Mouse (Mus musculus): ENCODE results near the gene Sh2d1b1.

Gene Sh2d1b1

DNA sequence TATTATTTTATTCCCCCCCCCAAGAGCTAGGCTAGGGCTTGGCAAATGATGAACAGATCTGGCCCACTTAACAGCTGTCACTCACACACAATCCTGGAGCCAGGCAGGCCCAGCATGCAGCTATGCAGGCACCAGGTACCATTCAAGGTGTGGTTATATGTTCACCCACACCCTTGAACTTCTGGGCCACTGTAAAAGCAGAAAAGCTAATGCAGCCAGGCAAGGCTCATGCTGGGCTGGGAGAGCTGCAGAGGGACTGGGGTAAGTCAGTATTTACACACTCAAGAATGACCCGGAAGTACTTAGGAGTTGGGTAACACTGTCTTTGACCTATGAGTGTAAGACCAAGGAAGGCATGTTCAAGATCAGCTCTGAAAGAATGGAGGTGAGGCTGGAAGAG lies 47.2 kb downstream of the Sh2d1b1 start:
- no peak for DNase-seq (ENCODE audit: low read depth)

DNA sequence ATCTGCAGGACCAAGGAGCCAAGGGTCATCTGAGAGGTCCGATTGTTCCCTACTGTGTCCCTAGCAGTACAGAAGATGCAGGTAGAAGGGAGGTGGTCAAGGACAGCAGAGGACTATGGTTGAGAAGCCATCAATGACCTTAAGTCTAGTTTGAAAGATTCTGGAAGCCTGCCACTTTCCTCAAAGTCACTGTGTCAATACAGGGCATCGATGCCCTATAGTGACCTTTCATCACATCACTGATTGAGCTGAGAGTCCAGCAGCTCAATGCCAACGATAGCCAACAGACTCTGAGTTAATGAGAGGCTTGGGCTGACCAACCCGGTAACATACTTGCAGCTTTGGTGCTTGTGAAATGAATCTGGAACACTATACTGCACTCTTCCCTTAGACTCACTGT lies 48.2 kb downstream of the Sh2d1b1 start:
- DNase-seq (ENCODE audit: low read depth), result no peak

DNA sequence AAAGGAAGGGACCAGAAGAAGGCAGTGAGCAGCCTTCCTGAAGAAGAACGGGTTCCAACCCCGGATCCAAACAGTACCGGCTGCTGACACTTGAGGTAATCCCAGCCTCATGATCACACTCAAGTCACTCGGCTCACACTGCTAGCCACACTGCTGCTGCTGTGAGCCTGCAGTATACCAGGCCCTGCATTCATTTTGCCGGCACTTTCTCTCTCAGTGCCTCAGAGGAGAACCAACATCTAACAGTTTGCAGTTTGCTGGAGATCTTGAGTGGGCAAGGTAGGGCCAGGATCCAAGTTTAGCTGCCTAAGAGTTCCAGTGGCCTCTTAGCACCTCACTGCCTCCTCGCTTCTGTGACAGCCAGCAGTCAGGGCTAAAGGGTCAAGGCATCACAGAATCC lies 54.8 kb downstream of the Sh2d1b1 start:
- DNase-seq (ENCODE audit: low read depth), result no peak

DNA sequence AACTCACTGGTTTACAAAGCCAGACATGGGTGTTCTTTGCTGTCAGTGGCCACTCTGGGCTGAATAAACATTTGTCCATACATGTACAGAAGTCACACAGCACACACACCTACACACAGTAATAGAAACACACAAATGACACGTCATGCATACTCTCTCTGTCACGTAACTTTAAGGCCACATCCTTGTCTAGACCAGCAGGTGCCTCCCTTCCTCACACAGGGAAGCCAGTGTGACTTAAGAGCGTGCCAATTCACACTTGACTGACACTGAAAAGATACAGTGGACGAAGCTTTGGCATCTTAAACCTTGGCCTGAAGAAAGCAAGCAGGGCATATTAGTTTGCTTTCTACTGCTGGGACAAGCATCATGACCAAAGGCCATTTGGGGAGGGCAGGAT lies 55.7 kb downstream of the Sh2d1b1 start:
- DNase-seq (ENCODE audit: low read depth), result no peak

All from c-Kit-positive CD71-positive TER-119-negative erythroid progenitor cells, embryonic 14.5 days (primary cell).